Mouse (Mus musculus) heart, adult 2 months (tissue): ENCODE data around the gene Umps.

Experiments
- CTCF ChIP-seq: fragments of 200-600 bp; IDR thresholded peaks from 2 replicates; pipeline ENCODE4 v1.8.1; 2022; ENCODE audit warnings: antibody characterized with exemption, mild to moderate bottlenecking, moderate library complexity
- EP300 ChIP-seq: fragments of 200-500 bp; IDR thresholded peaks from 2 replicates; pipeline ENCODE4 v1.6.1; 2011; ENCODE audit warnings: low read depth, low read length, control low read depth; ENCODE audit not compliant: insufficient read depth
- POLR2A ChIP-seq: fragments of 200-500 bp; IDR thresholded peaks from 2 replicates; pipeline ENCODE4 v1.6.1; 2011; ENCODE audit warnings: mild to moderate bottlenecking, low read depth, low read length, control low read depth; ENCODE audit not compliant: insufficient read depth

GRCm38 (mm10) chr16:33950830-33951229 is 16.0 kb downstream of the Umps start:
- TF ChIP-seq EP300 = peak; percentile 98
- peak; percentile 96 for TF ChIP-seq CTCF
- no peak for TF ChIP-seq POLR2A
